17 mouse cellular contexts compared by ENCODE assay signal in genomic region chr14:20268421-20268820, GRCm38 (mm10). TPM values are rescaled to one million over a fixed set of nuclear protein-coding genes. Genes with fewer than 3 reads are reported as not detected.
DNase-seq lines count a peak whose midpoint lies in the region; ATAC-seq lines count a peak whose summit lies in the region.
"Had no signal": no experiment of that assay in that cellular context is flagged by ENCODE, and none has a peak within 500 bp of the region (broad histone marks: within the 10 kb centered on the region; RNA-seq: fewer than 3 reads in every experiment).

No protein-coding gene starts in this region.

- no peaks in the 10 kb centered on the region for H3K9me3 ChIP-seq in stomach, embryonic 14.5 days (ENCODE audit: control insufficient read depth, low read depth, low read length)
- H3K9me3 ChIP-seq: limb, embryonic 10.5 days; midbrain, embryonic 15.5 days had no signal

- H3K36me3 ChIP-seq in stomach, embryonic 14.5 days (ENCODE audit: control insufficient read depth, insufficient read depth, low read length), result no peaks in the 10 kb centered on the region
- H3K36me3 ChIP-seq: limb, embryonic 10.5 days; midbrain, embryonic 15.5 days had no signal

- no peak overlapping the region for H3K27ac ChIP-seq in stomach, embryonic 14.5 days (ENCODE audit: low read length)
- H3K27ac ChIP-seq: gastrocnemius, adult 2 months; heart, adult 2 months; limb, embryonic 10.5 days; macrophage; midbrain, embryonic 15.5 days had no signal

- no peak for ATAC-seq in stomach, embryonic 14.5 days (ENCODE audit: insufficient number of reproducible peaks, insufficient read depth, low FRiP score, low read depth)
- ATAC-seq in megakaryocyte progenitor cell, adult 5-6 weeks (replicated peaks; ENCODE audit: poor library complexity), result no peak
- ATAC-seq: midbrain, embryonic 15.5 days had no signal

- no peaks in the 10 kb centered on the region for H3K4me1 ChIP-seq in stomach, embryonic 14.5 days (ENCODE audit: control insufficient read depth, insufficient read depth, low read length)
- H3K4me1 ChIP-seq: limb, embryonic 10.5 days; midbrain, embryonic 15.5 days had no signal

- H3K4me2 ChIP-seq in stomach, embryonic 14.5 days (replicated peaks; ENCODE audit: low read depth, low read length), result 0 out of 2 replicates have a peak overlapping the region, but pooled peaks have one; percentile 2
- H3K4me2 ChIP-seq: midbrain, embryonic 15.5 days had no signal

- DNase-seq in layer of hippocampus, adult 11-12 months (ENCODE audit: low spot score), result peak; percentile 49
- DNase-seq in layer of hippocampus, adult 9-10 months (ENCODE audit: low spot score), result no peak
- peak; percentile 41 to 61 for DNase-seq in layer of hippocampus, adult 8-10 months (ENCODE audit: low spot score in 2 of 2)
- DNase-seq in left cerebral cortex, postnatal 25 days (ENCODE audit: low spot score in 2 of 2), result peak; percentile 27 to 79
- no peak for DNase-seq in kidney, adult 9 months
- DNase-seq: cerebellum, adult 8-10 months; gastrocnemius, adult 2 months; heart, adult 2 months; lung, adult 2 months; thymus, adult 2 months had no signal

- H3K4me3 ChIP-seq in stomach, embryonic 14.5 days (ENCODE audit: low read depth, low read length), result no peak overlapping the region
- H3K4me3 ChIP-seq: gastrocnemius, adult 2 months; heart, adult 2 months; limb, embryonic 10.5 days; midbrain, embryonic 15.5 days had no signal

- WGBS in stomach, embryonic 14.5 days, result 70% methylated on average over 6 of the region's 6 CpGs

- intact Hi-C loops in left cerebral cortex, postnatal 25 days (cut with DNase I), result loop anchor here (10.0 kb wide), 1 partner anchor 434 kb away; no protein-coding TSS in a partner anchor

- no peaks in the 10 kb centered on the region for H3K27me3 ChIP-seq in stomach, embryonic 14.5 days (ENCODE audit: control insufficient read depth, insufficient read depth, low read length)
- H3K27me3 ChIP-seq: midbrain, embryonic 15.5 days had no signal

- H3K9ac ChIP-seq in stomach, embryonic 14.5 days (replicated peaks; ENCODE audit: low read depth, low read length), result no peak overlapping the region
- H3K9ac ChIP-seq: midbrain, embryonic 15.5 days had no signal

RNA-seq across cellular contexts. Expression of gene Kcnk16, which starts 0.6 kb away (rescaled TPM):
- total RNA-seq in layer of hippocampus, adult 8-10 months (2022), result not detected
- not detected for total RNA-seq in left cerebral cortex, postnatal 25 days (2021)
- 4.6 and 7.0 TPM in 2 replicates for polyA plus RNA-seq in stomach, embryonic 14.5 days (2014; fragmentation: Nextera tagmentation; extraction: Ambion mirVana)
- not detected in 2 replicates for total RNA-seq in megakaryocyte progenitor cell, adult 5-6 weeks (2015)
- not detected in 2 replicates for total RNA-seq in megakaryocyte progenitor cell, adult 5-6 weeks (2017)
- total RNA-seq: gastrocnemius, adult 2 months; heart, adult 2 months; heart, postnatal 25 days had no signal
- polyA plus RNA-seq: heart, adult 2 months; kidney, embryonic 16.5 days; limb, embryonic 10.5 days; lung, adult 2 months; macrophage; midbrain, embryonic 15.5 days had no signal

RNA-seq across cellular contexts. Expression of gene Nudt13, which starts 26.1 kb away (rescaled TPM):
- 10 to 100 TPM; 22.9 to 32.4 (median 28.4) TPM for total RNA-seq in layer of hippocampus, adult 8-10 months (2022)
- total RNA-seq in left cerebral cortex, postnatal 25 days (2021), result 10 to 100 TPM; 15.6 to 18.8 TPM
- 18.7 and 21.1 TPM in 2 replicates for polyA plus RNA-seq in stomach, embryonic 14.5 days (2014; fragmentation: Nextera tagmentation; extraction: Ambion mirVana)
- 8.2 and 10.0 TPM in 2 replicates for total RNA-seq in megakaryocyte progenitor cell, adult 5-6 weeks (2015)
- total RNA-seq in megakaryocyte progenitor cell, adult 5-6 weeks (2017), result 10.8 and 11.9 TPM in 2 replicates

Comparison
In these comparisons a context has a peak if more than half of its experiments do, and no peak if none do; other contexts are left out.
1. DNase-seq: peak in layer of hippocampus, adult 11-12 months (single experiment), layer of hippocampus, adult 8-10 months (2 of 2) and left cerebral cortex, postnatal 25 days (2 of 2); none in layer of hippocampus, adult 9-10 months (single experiment) and kidney, adult 9 months (single experiment).